Mouse (Mus musculus) ES-Bruce4 (cell line): ENCODE data around the gene Mturn.

Experiments used
- CTCF ChIP-seq: IDR thresholded peaks from one replicate; pipeline ENCODE4 v1.8.1; 2011; ENCODE audit warnings: low read depth, low read length
- POLR2A ChIP-seq: IDR thresholded peaks from one replicate; pipeline ENCODE4 v1.8.1; 2011; ENCODE audit warnings: low read length; ENCODE audit not compliant: insufficient read depth

GRCm38 (mm10) chr6:54726796-54727195 lies 45.4 kb downstream of the Mturn start:
- no peak for TF ChIP-seq CTCF
- TF ChIP-seq POLR2A = no peak
